Mouse (Mus musculus) spleen, adult 2 months (tissue): ENCODE data around the gene Gm21860.
"Not testable (repeated sequence)": the region's sequence is repeated elsewhere in the genome, so short reads cannot be mapped to it uniquely, and the experiment has no call there.

Experiments
- CTCF ChIP-seq: fragments of 200-500 bp; IDR thresholded peaks from 2 replicates; pipeline ENCODE4 v1.5.1; 2011; ENCODE audit warnings: mild to moderate bottlenecking, inconsistent platforms; ENCODE audit not compliant: insufficient read depth, insufficient read length, insufficient replicate concordance; ENCODE audit errors: extremely low read depth
- POLR2A ChIP-seq: fragments of 200-500 bp; IDR thresholded peaks from 2 replicates; pipeline ENCODE4 v1.6.1; 2011; ENCODE audit warnings: low read depth, low read length, inconsistent platforms

- TF ChIP-seq CTCF, POLR2A: not testable (repeated sequence)
Measured at GRCm38 (mm10) chrY:90743053-90743810, 11.4 kb downstream of the Gm21860 start.
